Mouse (Mus musculus) embryonic facial prominence, embryonic 12.5 days (tissue): ENCODE measurements at regions not wholly inside any gene's neighbourhood (a gene's known extent, or its start where the extent isn't known, plus 50 kb on each side); places are given as distances from the start of the nearest gene placed in this dataset.

Source experiments
- ATAC-seq: fragments of 200-750 bp; cut with Nextera tagmentation; 2 replicates; pipeline ENCODE4 v1.8.0; 2017; ENCODE audit not compliant: insufficient number of reproducible peaks, insufficient read depth, low FRiP score, low TSS enrichment
- H3K27ac ChIP-seq: fragments of 300-500 bp; sonication (generic); 2 replicates; pipeline ENCODE4 v1.5.1; 2016; ENCODE audit warnings: mild to moderate bottlenecking
- H3K27me3 ChIP-seq: fragments of 300-500 bp; sonication (generic); 2 replicates; pipeline ENCODE4 v1.6.1; 2016; ENCODE audit warnings: mild to moderate bottlenecking, moderate library complexity
- H3K36me3 ChIP-seq: fragments of 300-500 bp; sonication (generic); 2 replicates; pipeline ENCODE4 v1.6.1; 2016; ENCODE audit warnings: mild to moderate bottlenecking
- H3K4me1 ChIP-seq: fragments of 300-500 bp; sonication (generic); 2 replicates; pipeline ENCODE4 v1.6.1; 2016
- H3K4me2 ChIP-seq: fragments of 300-500 bp; sonication (generic); replicated peaks from 2 replicates; pipeline ENCODE4 v1.6.1; 2016; ENCODE audit warnings: mild to moderate bottlenecking, moderate library complexity
- H3K4me3 ChIP-seq: fragments of 300-500 bp; sonication (generic); 2 replicates; pipeline ENCODE4 v1.5.1; 2016; ENCODE audit warnings: mild to moderate bottlenecking
- H3K9ac ChIP-seq: fragments of 300-500 bp; sonication (generic); 2 replicates; pipeline ENCODE4 v1.6.1; 2016; ENCODE audit warnings: mild to moderate bottlenecking, moderate library complexity
- H3K9me3 ChIP-seq: fragments of 300-500 bp; sonication (generic); 2 replicates; pipeline ENCODE4 v1.6.1; 2016; ENCODE audit warnings: mild to moderate bottlenecking, moderate library complexity
- WGBS: fragments of 180-500 bp; shearing (Covaris S2); methylation state at CpG from one replicate; pipeline ENCODE4 v1.1.7; 2016; 5-methylcytosine and 5-hydroxymethylcytosine counted together

DNA sequence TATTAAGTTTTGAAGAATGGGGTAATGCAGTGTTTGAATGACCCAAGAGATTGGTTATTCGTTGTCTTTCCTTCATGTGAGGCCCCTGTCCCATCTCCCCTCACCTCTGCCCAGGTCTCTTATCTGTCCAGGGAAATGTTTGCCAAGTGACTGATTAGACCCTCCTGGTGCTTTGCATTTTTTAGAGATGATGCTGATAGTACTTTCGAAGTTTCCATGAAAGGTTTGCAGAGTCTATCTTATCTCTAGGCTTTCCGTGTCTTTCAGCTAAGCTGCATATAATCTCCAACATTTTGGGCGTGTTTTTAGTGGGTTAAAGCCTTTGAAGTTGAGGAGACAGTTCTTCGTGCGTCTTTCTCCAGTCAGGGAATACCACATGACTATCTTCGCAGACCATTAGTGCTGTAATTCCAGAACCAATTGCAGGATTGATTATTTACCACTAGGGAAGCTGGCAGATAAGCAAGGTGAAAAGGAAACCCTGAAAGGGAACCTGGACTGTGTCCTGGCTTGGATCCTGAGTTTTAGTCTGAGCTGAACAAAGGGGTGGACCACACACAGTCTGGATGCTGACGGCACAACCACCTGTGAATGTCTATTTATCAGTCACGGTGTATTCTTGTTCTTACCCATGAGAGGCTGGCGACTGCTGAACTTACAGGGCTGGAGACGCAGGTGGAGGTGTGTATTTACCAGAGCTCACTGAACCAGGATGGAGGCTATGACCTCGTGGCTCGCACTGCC, 180.9 kb downstream of the Tmx1 start:
- H3K27ac ChIP-seq, result no peak overlapping the region
- no peaks in the 10 kb centered on the region for H3K27me3 ChIP-seq
- no peak overlapping the region for H3K4me2 ChIP-seq
- H3K4me1 ChIP-seq, result peaks cover 3% of the 10 kb centered on the region; the same call in 1 of the 2 replicates
- no peak for ATAC-seq
- WGBS, result 58% methylated on average over 13 of the region's 13 CpGs
- H3K9ac ChIP-seq, result no peak overlapping the region
- no peak overlapping the region for H3K4me3 ChIP-seq
- no peaks in the 10 kb centered on the region for H3K9me3 ChIP-seq
- no peaks in the 10 kb centered on the region for H3K36me3 ChIP-seq

DNA sequence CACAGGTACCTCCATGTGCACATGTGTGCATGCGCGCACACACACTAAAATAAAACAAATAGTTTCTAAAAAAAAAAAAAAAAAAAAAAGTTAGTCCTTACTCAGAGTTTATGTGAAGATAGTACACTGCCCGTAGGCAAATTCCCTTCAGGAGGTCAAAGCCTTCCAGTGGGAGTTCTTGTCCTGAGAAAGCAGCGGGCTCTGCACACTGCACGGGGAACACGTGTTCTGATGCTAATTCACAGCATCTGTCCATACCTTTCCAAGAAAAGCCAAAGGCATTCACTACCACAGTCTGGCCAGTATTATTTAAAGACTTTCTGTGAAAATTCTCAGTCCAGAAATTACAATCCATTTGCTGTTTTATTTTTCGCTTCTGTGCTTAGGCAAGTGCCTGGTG, 183.1 kb downstream of the Tmx1 start:
- Histone ChIP-seq H3K4me1 (no peaks in the 10 kb centered on the region), H3K36me3 (no peaks in the 10 kb centered on the region), H3K4me2 (no peak overlapping the region), H3K9me3 (no peaks in the 10 kb centered on the region), H3K4me3 (no peak overlapping the region), H3K9ac (no peak overlapping the region), H3K27me3 (no peaks in the 10 kb centered on the region), H3K27ac (no peak overlapping the region)
- 69% methylated on average over 7 of the region's 7 CpGs for WGBS
- no peak for ATAC-seq

DNA sequence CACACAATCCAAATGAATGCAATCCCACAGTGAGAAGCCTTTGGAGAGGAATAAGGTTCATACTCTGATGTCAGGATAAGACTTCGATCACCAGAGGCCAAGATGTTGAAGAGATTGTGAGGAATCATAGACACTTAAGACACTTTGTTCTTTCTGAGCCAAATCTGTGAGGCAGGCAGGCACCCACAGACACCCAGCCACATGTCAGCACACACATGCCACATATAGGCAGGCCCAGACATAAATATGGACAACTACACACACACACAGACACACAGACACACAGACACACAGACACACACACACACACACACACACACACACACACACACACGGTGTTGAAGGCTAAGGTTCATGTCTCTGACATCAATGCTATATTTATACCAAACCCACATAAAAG, 185.1 kb upstream of the Frmd6 start:
- no peaks in the 10 kb centered on the region for H3K9me3 ChIP-seq
- H3K27ac ChIP-seq, result no peak overlapping the region
- H3K27me3 ChIP-seq, result no peaks in the 10 kb centered on the region
- H3K9ac ChIP-seq, result no peak overlapping the region
- no peaks in the 10 kb centered on the region for H3K36me3 ChIP-seq
- no peak overlapping the region for H3K4me2 ChIP-seq
- no peak overlapping the region for H3K4me3 ChIP-seq
- no peaks in the 10 kb centered on the region for H3K4me1 ChIP-seq
- WGBS, result 91% methylated on average over 2 of the region's 2 CpGs
- ATAC-seq, result no peak

DNA sequence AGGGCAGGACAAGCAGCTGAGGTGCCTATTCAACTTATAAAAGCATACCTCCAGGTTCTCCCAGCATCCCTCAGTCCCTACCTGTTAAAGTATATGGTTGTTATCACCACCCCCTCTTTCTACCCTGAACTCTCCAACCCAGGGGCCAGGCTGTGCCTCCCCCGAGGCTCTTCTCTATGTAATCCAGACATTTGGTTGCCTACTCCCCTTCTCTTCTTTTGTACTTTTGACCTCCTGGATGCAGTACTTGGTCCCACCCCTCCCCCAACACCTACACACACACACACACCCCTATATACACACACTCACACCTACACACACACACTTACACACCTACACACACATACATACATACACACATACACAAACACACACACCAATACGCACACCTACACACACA, 180.4 kb upstream of the Frmd6 start:
- no peak for ATAC-seq
- WGBS, result 78% methylated on average over 2 of the region's 2 CpGs
- Histone ChIP-seq H3K4me1 (no peaks in the 10 kb centered on the region), H3K4me2 (no peak overlapping the region), H3K27me3 (no peaks in the 10 kb centered on the region), H3K4me3 (no peak overlapping the region), H3K36me3 (no peaks in the 10 kb centered on the region), H3K27ac (no peak overlapping the region), H3K9ac (no peak overlapping the region), H3K9me3 (no peaks in the 10 kb centered on the region)

DNA sequence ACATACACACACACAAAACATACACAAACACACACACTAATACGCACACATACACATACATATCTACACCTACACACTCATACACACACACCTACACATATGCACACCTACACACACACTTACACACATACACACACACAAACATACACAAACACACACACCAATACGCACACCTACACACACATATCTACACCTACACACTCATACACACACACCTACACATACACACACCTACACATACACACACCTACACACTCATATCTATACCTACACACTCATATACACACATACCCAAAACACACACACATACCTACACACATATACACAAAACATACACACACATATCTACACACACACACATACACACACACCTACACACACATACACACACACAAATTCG, 179.9 kb upstream of the Frmd6 start:
- H3K4me1 ChIP-seq, result no peaks in the 10 kb centered on the region
- no peaks in the 10 kb centered on the region for H3K27me3 ChIP-seq
- no peak overlapping the region for H3K4me2 ChIP-seq
- H3K9me3 ChIP-seq, result no peaks in the 10 kb centered on the region
- no peaks in the 10 kb centered on the region for H3K36me3 ChIP-seq
- no peak overlapping the region for H3K4me3 ChIP-seq
- no peak overlapping the region for H3K27ac ChIP-seq
- WGBS, result 72% methylated on average over 3 of the region's 3 CpGs
- no peak overlapping the region for H3K9ac ChIP-seq
- ATAC-seq, result no peak

DNA sequence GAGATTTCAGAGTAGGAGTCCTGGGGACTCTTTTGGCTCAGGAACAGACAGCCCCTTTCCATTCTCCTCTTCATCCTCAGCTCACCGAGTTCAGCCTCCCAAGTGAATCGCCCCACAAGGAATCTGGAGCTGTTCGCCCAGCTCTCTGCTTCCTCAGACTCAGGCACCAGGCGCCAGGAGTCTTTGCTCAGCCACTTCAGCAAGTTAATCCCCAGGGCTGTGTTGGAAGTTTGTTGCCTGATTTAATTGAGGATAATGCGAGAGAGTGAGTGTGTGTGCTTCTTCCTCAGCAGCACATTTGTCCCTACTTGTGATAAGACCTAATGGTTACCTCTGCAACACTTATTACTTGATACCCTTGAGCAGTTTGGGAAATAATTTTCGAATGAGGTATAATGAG, 177.8 kb upstream of the Frmd6 start:
- H3K9me3 ChIP-seq, result no peaks in the 10 kb centered on the region
- no peak overlapping the region for H3K4me2 ChIP-seq
- WGBS, result 41% methylated on average over 6 of the region's 6 CpGs
- no peak overlapping the region for H3K4me3 ChIP-seq
- no peaks in the 10 kb centered on the region for H3K27me3 ChIP-seq
- no peaks in the 10 kb centered on the region for H3K36me3 ChIP-seq
- 0 out of 2 replicates have a peak overlapping the region, but pooled peaks have one; percentile 30 for H3K27ac ChIP-seq
- no peak overlapping the region for H3K9ac ChIP-seq
- H3K4me1 ChIP-seq, result no peaks in the 10 kb centered on the region
- no peak for ATAC-seq

DNA sequence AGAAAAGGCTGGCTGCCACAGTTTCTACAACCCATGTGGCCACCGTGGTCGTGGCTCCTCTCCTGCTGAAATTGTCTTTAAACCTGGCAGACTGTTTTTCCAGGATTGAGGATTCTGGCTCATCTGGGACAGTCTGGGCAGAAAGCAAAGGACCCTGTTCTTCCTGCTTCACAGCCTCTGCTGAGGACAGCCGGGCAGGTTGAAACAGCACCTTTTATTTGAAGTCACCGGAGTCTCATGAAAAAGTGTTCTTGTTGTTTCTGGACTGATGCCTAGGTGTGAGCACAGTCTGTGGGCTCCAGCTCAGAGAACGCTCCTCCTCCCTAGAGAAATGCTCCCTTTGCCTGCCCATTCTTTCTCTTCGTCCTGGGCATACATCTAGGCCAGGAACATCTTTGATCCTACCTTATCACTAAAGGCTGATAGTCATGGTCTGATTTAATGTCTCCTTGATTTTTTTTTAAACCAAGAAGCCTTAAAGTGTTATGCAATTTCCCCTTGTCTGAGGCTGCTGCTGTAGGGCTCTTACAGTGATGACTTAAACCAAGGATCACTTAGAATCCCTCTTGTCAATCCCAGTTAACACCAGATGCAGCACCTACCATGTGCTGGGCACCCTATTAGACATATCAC, 177.0 kb upstream of the Frmd6 start:
- H3K27ac ChIP-seq, result peak overlapping the region; percentile 30; the same call in 1 of the 2 replicates
- no peaks in the 10 kb centered on the region for H3K9me3 ChIP-seq
- ATAC-seq, result no peak
- WGBS, result 64% methylated on average over 6 of the region's 6 CpGs
- H3K4me1 ChIP-seq, result no peaks in the 10 kb centered on the region
- H3K9ac ChIP-seq, result no peak overlapping the region
- H3K27me3 ChIP-seq, result no peaks in the 10 kb centered on the region
- no peak overlapping the region for H3K4me2 ChIP-seq
- H3K4me3 ChIP-seq, result no peak overlapping the region
- H3K36me3 ChIP-seq, result no peaks in the 10 kb centered on the region

DNA sequence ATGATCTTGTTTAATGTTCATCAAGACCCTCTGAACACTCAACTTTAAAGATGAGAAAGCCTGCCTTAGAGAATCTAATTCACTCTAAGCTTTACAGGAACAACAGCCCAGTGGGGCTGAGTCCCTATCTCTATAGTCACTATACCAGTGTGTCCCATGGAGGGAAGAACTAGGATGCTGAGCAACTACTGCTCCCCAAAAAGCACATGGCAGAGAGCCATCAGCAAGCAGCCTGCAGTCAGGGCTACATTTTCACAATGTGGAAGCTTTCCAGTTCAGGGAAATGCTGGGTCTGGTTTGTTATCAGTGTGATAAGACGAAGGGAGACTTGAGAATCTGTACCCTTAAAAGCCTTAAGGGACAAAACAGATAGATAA, 176.5 kb upstream of the Frmd6 start:
- Histone ChIP-seq H3K4me2 (no peak overlapping the region), H3K27ac (no peak overlapping the region), H3K27me3 (no peaks in the 10 kb centered on the region), H3K9me3 (no peaks in the 10 kb centered on the region), H3K9ac (no peak overlapping the region), H3K36me3 (no peaks in the 10 kb centered on the region), H3K4me1 (no peaks in the 10 kb centered on the region), H3K4me3 (no peak overlapping the region)
- WGBS, result 84% methylated on average over 1 of the region's 1 CpGs
- ATAC-seq, result no peak

DNA sequence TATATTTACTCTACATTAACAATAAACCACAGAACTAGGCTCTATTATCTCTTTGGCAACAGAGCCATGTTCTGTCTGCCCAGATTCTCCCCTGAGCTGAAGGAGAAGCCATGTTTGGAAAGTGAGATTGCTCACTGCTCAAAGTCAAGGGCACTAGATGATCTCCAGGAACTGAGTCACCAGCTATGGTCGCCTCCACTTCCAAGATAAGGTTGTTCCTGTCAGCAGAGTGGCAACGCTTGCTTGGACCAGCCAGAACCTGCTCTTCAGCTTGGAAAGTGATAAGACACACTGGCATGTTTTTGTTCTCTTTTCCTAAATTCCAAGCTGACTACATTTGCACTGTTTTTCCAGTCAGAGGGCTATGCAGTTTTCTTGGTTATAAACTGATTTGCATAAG, 175.6 kb upstream of the Frmd6 start:
- no peak overlapping the region for H3K4me3 ChIP-seq
- 83% methylated on average over 2 of the region's 2 CpGs for WGBS
- no peak for ATAC-seq
- no peaks in the 10 kb centered on the region for H3K9me3 ChIP-seq
- H3K27ac ChIP-seq, result no peak overlapping the region
- H3K9ac ChIP-seq, result no peak overlapping the region
- no peaks in the 10 kb centered on the region for H3K27me3 ChIP-seq
- H3K4me2 ChIP-seq, result no peak overlapping the region
- H3K4me1 ChIP-seq, result no peaks in the 10 kb centered on the region
- H3K36me3 ChIP-seq, result no peaks in the 10 kb centered on the region

DNA sequence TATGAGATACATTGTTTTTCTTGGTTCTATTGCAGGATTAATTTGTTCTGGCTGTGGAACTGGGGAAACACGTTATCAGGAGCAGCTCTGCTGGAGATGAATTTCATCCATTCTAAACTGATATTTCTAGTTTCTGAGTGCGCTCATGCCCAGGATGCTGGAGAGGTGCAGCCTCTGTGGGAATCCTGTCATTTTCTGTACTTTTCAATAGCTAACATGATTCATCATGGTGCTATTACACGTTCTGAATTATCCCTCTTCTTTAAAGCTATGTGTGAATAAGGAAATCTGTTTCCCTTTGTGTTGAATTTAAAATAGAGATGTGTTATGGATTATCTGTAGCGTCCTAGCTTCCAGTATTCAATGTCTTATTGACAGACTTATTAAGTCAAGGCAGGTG, 174.8 kb upstream of the Frmd6 start:
- no peak overlapping the region for H3K4me2 ChIP-seq
- H3K27ac ChIP-seq, result no peak overlapping the region
- no peaks in the 10 kb centered on the region for H3K27me3 ChIP-seq
- WGBS, result 82% methylated on average over 4 of the region's 4 CpGs
- H3K9me3 ChIP-seq, result no peaks in the 10 kb centered on the region
- no peak overlapping the region for H3K4me3 ChIP-seq
- no peak overlapping the region for H3K9ac ChIP-seq
- H3K36me3 ChIP-seq, result no peaks in the 10 kb centered on the region
- ATAC-seq, result no peak
- H3K4me1 ChIP-seq, result no peaks in the 10 kb centered on the region

DNA sequence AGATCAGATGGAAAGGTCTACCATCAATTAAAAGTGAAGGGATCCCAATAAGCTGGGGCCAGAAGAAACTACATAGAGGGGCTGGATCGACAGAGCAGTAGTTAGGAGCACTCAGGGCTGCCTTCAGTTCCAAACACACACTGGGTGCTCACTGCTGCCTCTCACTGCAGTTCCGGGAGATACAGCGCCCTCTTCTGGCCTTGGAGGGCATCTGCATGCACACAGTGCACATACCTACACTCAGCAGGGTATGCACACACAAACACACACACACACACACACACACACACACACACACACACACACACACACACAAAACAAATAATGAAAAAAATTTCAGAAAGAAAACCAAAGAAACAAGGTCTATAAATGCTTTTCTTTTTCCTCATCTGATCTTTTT, 172.6 kb upstream of the Frmd6 start:
- H3K9ac ChIP-seq, result no peak overlapping the region
- ATAC-seq, result no peak
- 87% methylated on average over 3 of the region's 3 CpGs for WGBS
- no peak overlapping the region for H3K27ac ChIP-seq
- H3K27me3 ChIP-seq, result no peaks in the 10 kb centered on the region
- H3K4me3 ChIP-seq, result no peak overlapping the region
- H3K36me3 ChIP-seq, result no peaks in the 10 kb centered on the region
- peaks cover 6% of the 10 kb centered on the region; the same call in 1 of the 2 replicates for H3K4me1 ChIP-seq
- H3K9me3 ChIP-seq, result no peaks in the 10 kb centered on the region
- no peak overlapping the region for H3K4me2 ChIP-seq

DNA sequence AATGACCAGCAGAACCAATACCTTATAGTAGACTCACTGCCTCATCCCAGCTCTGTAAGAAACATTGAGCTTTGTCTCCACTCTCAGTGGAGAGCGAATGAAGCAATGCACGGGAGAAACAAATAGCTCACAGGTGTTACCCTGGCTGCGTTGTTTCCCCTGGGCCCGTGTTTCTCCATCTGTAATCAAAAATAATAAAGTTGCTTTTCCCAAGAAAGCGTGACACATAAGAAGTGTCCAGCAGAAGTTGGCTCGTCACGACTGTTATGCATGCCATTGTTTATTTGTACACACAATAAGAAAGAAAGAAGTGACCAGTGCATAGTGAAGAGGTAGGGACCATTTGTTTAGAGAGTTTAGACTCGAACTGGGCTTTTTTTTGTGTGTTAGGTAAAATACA, 171.3 kb upstream of the Frmd6 start:
- Histone ChIP-seq H3K27ac (no peak overlapping the region), H3K4me2 (no peak overlapping the region), H3K9ac (no peak overlapping the region), H3K36me3 (no peaks in the 10 kb centered on the region), H3K4me1 (peaks cover 6% of the 10 kb centered on the region; the same call in 1 of the 2 replicates), H3K9me3 (no peaks in the 10 kb centered on the region), H3K4me3 (no peak overlapping the region), H3K27me3 (no peaks in the 10 kb centered on the region)
- no peak for ATAC-seq
- WGBS, result 80% methylated on average over 8 of the region's 8 CpGs
